Mouse (Mus musculus): ENCODE data around the gene Dmrtb1. TPM values are rescaled to one million over a fixed set of nuclear protein-coding genes. Genes with fewer than 3 reads are reported as not detected.

Dmrtb1 gene
- polyA plus RNA-seq, 1 experiment from 2014 or later = not detected

GRCm38 (mm10) chr4:107673638-107674321, 10.2 kb downstream of the Dmrtb1 start:
- H3K36me3 ChIP-seq (ENCODE audit: control insufficient read depth, insufficient read depth) = no peaks in the 10 kb centered on the region
- H3K4me3 ChIP-seq (ENCODE audit: low read depth, low read length) = no peak overlapping the region
- 22% methylated on average over 23 of the region's 23 CpGs for WGBS
- no peak overlapping the region for H3K9ac ChIP-seq (ENCODE audit: low read depth, low read length)
- H3K27ac ChIP-seq (ENCODE audit: low read depth, low read length) = no peak overlapping the region
- no peak overlapping the region for H3K4me2 ChIP-seq (replicated peaks; ENCODE audit: low read depth)
- H3K9me3 ChIP-seq (ENCODE audit: control insufficient read depth) = no peaks in the 10 kb centered on the region
- H3K4me1 ChIP-seq (replicated peaks; ENCODE audit: control insufficient read depth, insufficient read depth, low read length) = no peaks in the 10 kb centered on the region
- TF ChIP-seq CTCF (IDR thresholded peaks at IDR 0.05; ENCODE audit: low read depth) = peak; percentile 76
- ATAC-seq = peak; percentile 54; the same call in 1 of the 2 replicates
- peaks cover 10% of the 10 kb centered on the region; the same call in 1 of the 2 replicates for H3K27me3 ChIP-seq (replicated peaks; ENCODE audit: control insufficient read depth, insufficient read depth, low read length)

- Histone ChIP-seq H3K27ac (ENCODE audit: low read depth, low read length) (no peak overlapping the region), H3K4me1 (replicated peaks; ENCODE audit: control insufficient read depth, insufficient read depth, low read length) (no peaks in the 10 kb centered on the region), H3K36me3 (ENCODE audit: control insufficient read depth, insufficient read depth) (no peaks in the 10 kb centered on the region), H3K9me3 (ENCODE audit: control insufficient read depth) (no peaks in the 10 kb centered on the region), H3K4me3 (ENCODE audit: low read depth, low read length) (no peak overlapping the region), H3K27me3 (replicated peaks; ENCODE audit: control insufficient read depth, insufficient read depth, low read length) (peaks cover 10% of the 10 kb centered on the region; the same call in 1 of the 2 replicates), H3K4me2 (replicated peaks; ENCODE audit: low read depth) (no peak overlapping the region), H3K9ac (ENCODE audit: low read depth, low read length) (no peak overlapping the region)
- TF ChIP-seq CTCF (IDR thresholded peaks at IDR 0.05; ENCODE audit: low read depth) = no peak
- WGBS = 60% methylated on average over 5 of the region's 5 CpGs
- ATAC-seq = no peak
Measured at GRCm38 (mm10) chr4:107670731-107671130, 13.3 kb downstream of the Dmrtb1 start.

- H3K9me3 ChIP-seq (ENCODE audit: control insufficient read depth) = no peaks in the 10 kb centered on the region
- no peaks in the 10 kb centered on the region for H3K4me1 ChIP-seq (replicated peaks; ENCODE audit: control insufficient read depth, insufficient read depth, low read length)
- H3K27ac ChIP-seq (ENCODE audit: low read depth, low read length) = no peak overlapping the region
- 98% methylated on average over 2 of the region's 2 CpGs for WGBS
- peaks cover 7% of the 10 kb centered on the region; the same call in 1 of the 2 replicates for H3K27me3 ChIP-seq (replicated peaks; ENCODE audit: control insufficient read depth, insufficient read depth, low read length)
- no peak overlapping the region for H3K4me2 ChIP-seq (replicated peaks; ENCODE audit: low read depth)
- TF ChIP-seq CTCF (IDR thresholded peaks at IDR 0.05; ENCODE audit: low read depth) = no peak
- no peaks in the 10 kb centered on the region for H3K36me3 ChIP-seq (ENCODE audit: control insufficient read depth, insufficient read depth)
- ATAC-seq = no peak
- H3K9ac ChIP-seq (ENCODE audit: low read depth, low read length) = no peak overlapping the region
- no peak overlapping the region for H3K4me3 ChIP-seq (ENCODE audit: low read depth, low read length)
Measured at GRCm38 (mm10) chr4:107668514-107668913, 15.5 kb downstream of the Dmrtb1 start.

GRCm38 (mm10) chr4:107660649-107661048, 23.4 kb downstream of the Dmrtb1 start:
- Histone ChIP-seq H3K27me3 (replicated peaks; ENCODE audit: control insufficient read depth, insufficient read depth, low read length) (no peaks in the 10 kb centered on the region), H3K9me3 (ENCODE audit: control insufficient read depth) (no peaks in the 10 kb centered on the region), H3K27ac (ENCODE audit: low read depth, low read length) (no peak overlapping the region), H3K4me3 (ENCODE audit: low read depth, low read length) (no peak overlapping the region), H3K9ac (ENCODE audit: low read depth, low read length) (no peak overlapping the region), H3K4me1 (replicated peaks; ENCODE audit: control insufficient read depth, insufficient read depth, low read length) (no peaks in the 10 kb centered on the region), H3K36me3 (ENCODE audit: control insufficient read depth, insufficient read depth) (no peaks in the 10 kb centered on the region), H3K4me2 (replicated peaks; ENCODE audit: low read depth) (no peak overlapping the region)
- ATAC-seq = no peak
- whole genome bisulfite sequencing = 82% methylated on average over 11 of the region's 11 CpGs
- no peak for TF ChIP-seq CTCF (IDR thresholded peaks at IDR 0.05; ENCODE audit: low read depth)

GRCm38 (mm10) chr4:107653280-107653643, 30.8 kb downstream of the Dmrtb1 start:
- no peaks in the 10 kb centered on the region for H3K9me3 ChIP-seq (ENCODE audit: control insufficient read depth)
- H3K9ac ChIP-seq (ENCODE audit: low read depth, low read length) = no peak overlapping the region
- H3K27ac ChIP-seq (ENCODE audit: low read depth, low read length) = no peak overlapping the region
- no peaks in the 10 kb centered on the region for H3K4me1 ChIP-seq (replicated peaks; ENCODE audit: control insufficient read depth, insufficient read depth, low read length)
- ATAC-seq = no peak
- no peaks in the 10 kb centered on the region for H3K27me3 ChIP-seq (replicated peaks; ENCODE audit: control insufficient read depth, insufficient read depth, low read length)
- no peak overlapping the region for H3K4me2 ChIP-seq (replicated peaks; ENCODE audit: low read depth)
- WGBS = 67% methylated on average over 5 of the region's 5 CpGs
- no peaks in the 10 kb centered on the region for H3K36me3 ChIP-seq (ENCODE audit: control insufficient read depth, insufficient read depth)
- TF ChIP-seq CTCF (IDR thresholded peaks at IDR 0.05; ENCODE audit: low read depth) = no peak
- H3K4me3 ChIP-seq (ENCODE audit: low read depth, low read length) = no peak overlapping the region

- TF ChIP-seq CTCF (IDR thresholded peaks at IDR 0.05; ENCODE audit: low read depth) = peak; percentile 91
- H3K27me3 ChIP-seq (replicated peaks; ENCODE audit: control insufficient read depth, insufficient read depth, low read length) = no peaks in the 10 kb centered on the region
Measured at GRCm38 (mm10) chr4:107652598-107653279, 31.3 kb downstream of the Dmrtb1 start.

More at GRCm38 (mm10) chr4:107652598-107653279, 31.3 kb downstream of the Dmrtb1 start:
- Histone ChIP-seq H3K36me3 (ENCODE audit: control insufficient read depth, insufficient read depth) (no peaks in the 10 kb centered on the region), H3K4me3 (ENCODE audit: low read depth, low read length) (no peak overlapping the region), H3K9me3 (ENCODE audit: control insufficient read depth) (no peaks in the 10 kb centered on the region), H3K4me2 (replicated peaks; ENCODE audit: low read depth) (peak overlapping the region; percentile 22; the same call in 1 of the 2 replicates), H3K27ac (ENCODE audit: low read depth, low read length) (no peak overlapping the region), H3K9ac (ENCODE audit: low read depth, low read length) (no peak overlapping the region), H3K4me1 (replicated peaks; ENCODE audit: control insufficient read depth, insufficient read depth, low read length) (no peaks in the 10 kb centered on the region)
- peak; percentile 45; the same call in 1 of the 2 replicates for ATAC-seq
- WGBS = 11% methylated on average over 7 of the region's 7 CpGs

All from intestine, postnatal 0 days (tissue).